Mouse (Mus musculus): ENCODE results near the gene Bcat2. TPM values are rescaled to one million over a fixed set of nuclear protein-coding genes. Genes with fewer than 3 reads are reported as not detected.

Bcat2 gene
- total RNA-seq, 4 experiments from 2014 or later, result 23.2 to 33.0 (median 29.9) TPM

GRCm38 (mm10) chr7:45550821-45551511, 19.0 kb upstream of the Bcat2 start:
- no peak for DNase-seq (ENCODE audit: low spot score in 2 of 2)

GRCm38 (mm10) chr7:45551512-45551883, 18.5 kb upstream of the Bcat2 start:
- DNase-seq (ENCODE audit: low spot score in 2 of 2), result no peak

- no peak for DNase-seq (ENCODE audit: low spot score in 2 of 2)
These were observed 16.4 kb upstream of the Bcat2 start for GRCm38 (mm10) chr7:45553519-45553918.

GRCm38 (mm10) chr7:45553990-45554389, 16.0 kb upstream of the Bcat2 start:
- no peak for DNase-seq (ENCODE audit: low spot score in 2 of 2)

GRCm38 (mm10) chr7:45554744-45555143, 15.2 kb upstream of the Bcat2 start, which contains the start of gene Hsd17b14:
Gene Hsd17b14, plus strand, starts transcription at chr7:45554893.
- no peak for DNase-seq (ENCODE audit: low spot score in 2 of 2)

- DNase-seq (ENCODE audit: low spot score in 2 of 2), result peak; percentile 64 to 79
These were observed 14.2 kb upstream of the Bcat2 start for GRCm38 (mm10) chr7:45555787-45556186.

- no peak for DNase-seq (ENCODE audit: low spot score in 2 of 2)
These were observed 11.0 kb upstream of the Bcat2 start for GRCm38 (mm10) chr7:45558907-45559306.

GRCm38 (mm10) chr7:45560241-45560640, 9.7 kb upstream of the Bcat2 start:
- DNase-seq (ENCODE audit: low spot score in 2 of 2), result no peak

GRCm38 (mm10) chr7:45560843-45561623, 8.9 kb upstream of the Bcat2 start:
- DNase-seq (ENCODE audit: low spot score in 2 of 2), result peak; percentile 45 to 69

GRCm38 (mm10) chr7:45561624-45562520, 8.1 kb upstream of the Bcat2 start:
- no peak for DNase-seq (ENCODE audit: low spot score in 2 of 2)

- DNase-seq (ENCODE audit: low spot score in 2 of 2), result no peak
These were observed 5.1 kb upstream of the Bcat2 start for GRCm38 (mm10) chr7:45564811-45565210.

- DNase-seq (ENCODE audit: low spot score in 2 of 2), result no peak
These were observed 4.5 kb upstream of the Bcat2 start for GRCm38 (mm10) chr7:45565446-45565845.

GRCm38 (mm10) chr7:45567112-45567779, 2.7 kb upstream of the Bcat2 start:
- DNase-seq (ENCODE audit: low spot score in 2 of 2), result no peak

- peak; percentile 83 to 90 for DNase-seq (ENCODE audit: low spot score in 2 of 2)
These were observed 2.0 kb upstream of the Bcat2 start for GRCm38 (mm10) chr7:45567780-45568516.

GRCm38 (mm10) chr7:45568601-45569473, 1.1 kb upstream of the Bcat2 start:
- no peak for DNase-seq (ENCODE audit: low spot score in 2 of 2)

- no peak for DNase-seq (ENCODE audit: low spot score in 2 of 2)
These were observed 2.0 kb downstream of the Bcat2 start for GRCm38 (mm10) chr7:45571966-45572365.

- DNase-seq (ENCODE audit: low spot score in 2 of 2), result no peak
These were observed 4.0 kb downstream of the Bcat2 start for GRCm38 (mm10) chr7:45573954-45574353.

GRCm38 (mm10) chr7:45574472-45575379, 4.8 kb downstream of the Bcat2 start:
- no peak for DNase-seq (ENCODE audit: low spot score in 2 of 2)

All from layer of hippocampus, adult 8-10 months (tissue).